Mouse (Mus musculus) right cerebral cortex, adult 2 months (tissue): ENCODE data around the gene Fam171a2.

ENCODE experiments used
- DNase-seq, 2 experiments: peaks; one replicate each; pipeline ENCODE4 v3.0.0; 2021 to 2022; ENCODE audit warnings: low spot score in 2 of 2

Fam171a2 gene

DNA sequence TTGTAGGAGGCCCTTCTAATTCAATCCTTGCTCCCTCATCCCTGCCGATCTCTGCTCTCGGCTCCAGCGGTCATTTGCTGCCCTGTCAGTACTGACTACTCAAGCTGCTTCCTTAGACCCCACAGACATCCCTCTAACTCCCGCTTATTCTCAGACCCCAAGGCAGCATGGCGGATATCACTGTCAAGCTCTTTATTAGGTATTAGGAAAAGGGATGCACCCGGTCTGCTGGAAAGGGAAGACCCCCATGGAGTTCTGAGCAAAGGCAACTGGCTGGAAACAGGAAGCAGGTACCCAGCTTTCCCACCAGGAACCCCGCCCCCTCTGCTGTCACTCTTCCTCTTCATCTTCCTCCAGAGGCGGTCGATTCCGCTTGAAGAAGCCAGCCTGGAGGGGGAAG, 5.6 kb upstream of the Fam171a2 start:
- no peak for DNase-seq

DNA sequence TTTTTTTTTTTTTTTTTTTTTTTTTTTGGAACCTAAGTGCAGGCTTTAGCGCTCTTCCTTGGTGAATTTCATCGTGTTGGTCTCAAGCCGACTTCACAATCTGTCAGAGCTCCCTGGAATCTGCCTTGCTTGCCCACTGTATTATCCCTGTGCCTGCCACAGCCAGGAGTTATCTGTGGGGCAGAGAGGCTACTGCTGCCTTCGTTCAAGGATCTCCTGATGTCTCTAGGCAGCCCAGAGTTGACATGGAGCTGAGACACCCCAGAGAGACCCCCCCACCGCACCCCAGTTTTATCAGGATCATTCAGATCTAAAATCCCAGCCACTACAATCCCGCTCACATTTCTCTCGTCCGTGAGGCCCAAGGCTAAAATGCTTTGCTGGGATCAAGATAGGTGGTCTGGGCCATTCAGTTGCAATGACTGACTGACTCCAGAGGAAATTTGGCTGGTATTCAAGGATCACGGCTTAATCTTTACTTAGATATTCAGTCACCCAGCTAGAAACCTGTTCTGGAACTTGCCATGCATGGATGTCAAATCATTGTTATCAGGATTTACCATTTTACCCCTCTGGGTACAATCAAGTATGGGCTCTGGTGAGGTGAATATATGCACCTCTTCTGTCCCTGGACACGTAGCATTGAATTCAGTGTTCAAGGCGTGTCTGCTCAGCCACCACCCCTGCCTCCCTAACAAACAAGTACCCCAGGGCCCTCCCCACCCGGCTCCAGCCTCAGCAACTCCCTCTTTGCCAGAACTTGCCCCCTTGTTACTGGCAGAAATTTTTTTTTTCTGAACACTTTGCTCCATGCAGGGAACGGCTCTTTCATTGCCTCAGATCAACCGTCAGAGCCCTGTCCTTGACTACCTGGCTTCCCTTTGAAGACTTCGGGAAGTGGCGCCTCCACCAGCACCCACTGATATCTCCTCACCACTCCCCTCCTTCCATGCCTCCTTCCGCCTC, 1.8 kb upstream of the Fam171a2 start:
- DNase-seq = peak in 1 of 2 experiments; percentile 36

- DNase-seq = peak; percentile 61 to 64
These were observed 845 bp upstream of the Fam171a2 start for GRCm38 (mm10) chr11:102448327-102448726.

DNA sequence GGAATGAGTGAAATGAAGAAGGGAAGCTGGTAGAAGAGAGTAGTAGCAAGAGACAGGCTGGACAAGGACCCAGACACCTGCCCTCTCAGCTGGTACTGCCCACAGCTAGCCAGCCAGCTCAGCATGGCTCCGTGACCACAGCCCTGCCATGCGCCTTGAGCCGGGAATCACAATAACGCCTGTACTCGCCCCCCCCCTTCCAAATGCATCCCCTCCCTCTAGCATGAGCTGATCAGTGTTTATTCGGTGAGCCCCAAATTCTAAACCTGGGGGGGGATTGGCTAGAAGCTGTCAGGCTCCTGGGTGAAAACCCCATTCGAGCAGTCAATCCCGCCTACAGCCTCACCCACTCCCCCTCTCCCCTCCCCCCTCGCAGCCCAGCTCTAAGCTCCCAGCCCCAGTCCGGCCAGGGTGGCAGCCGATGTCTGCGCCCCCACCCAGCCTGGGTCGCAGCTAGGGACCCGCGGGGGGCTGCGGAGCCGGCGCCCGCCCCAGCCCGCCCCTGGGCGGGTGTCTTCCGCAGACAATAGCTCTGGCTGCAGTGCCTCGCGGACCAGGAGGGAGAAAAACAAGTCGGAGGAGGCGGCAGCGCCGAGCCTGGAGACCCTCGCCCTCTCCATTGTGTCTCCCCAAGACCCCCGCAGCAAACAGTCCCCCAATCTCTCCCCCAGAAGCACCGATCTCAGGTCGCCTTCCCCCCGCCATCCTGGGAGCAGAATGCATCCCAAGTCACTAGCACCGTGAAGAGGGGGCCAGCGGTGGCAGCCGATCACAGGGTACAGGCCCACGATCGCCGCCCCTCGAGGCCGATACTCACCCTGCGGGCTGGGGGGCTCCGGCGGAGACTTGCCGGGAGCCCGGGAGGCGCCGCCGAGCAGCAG, 661 bp downstream of the Fam171a2 start:
- DNase-seq = peak in 1 of 2 experiments; percentile 40

DNA sequence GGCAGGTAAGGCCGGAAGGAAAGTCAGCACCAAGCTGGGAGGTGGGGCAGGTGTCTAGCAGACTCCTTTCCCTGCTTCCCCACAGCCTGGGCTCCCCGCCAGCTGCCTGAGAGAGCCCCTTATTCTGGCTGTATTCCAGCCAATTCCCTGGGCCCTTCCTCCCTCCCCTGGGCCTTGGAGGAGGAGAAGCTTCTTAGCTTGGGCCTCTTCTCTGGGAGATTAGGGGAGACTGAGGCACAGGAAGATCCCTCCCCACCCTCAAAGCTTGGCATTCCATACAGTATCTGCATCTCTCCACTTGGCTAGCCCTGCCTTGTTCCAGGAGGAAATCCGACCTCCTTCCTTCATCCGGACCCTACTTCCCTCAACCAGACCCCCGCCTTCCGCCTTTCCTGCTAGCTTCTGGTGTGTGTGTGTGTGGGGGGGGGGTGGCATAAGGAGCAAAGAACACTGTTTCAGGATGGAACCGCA, 1.6 kb downstream of the Fam171a2 start:
- DNase-seq = peak in 1 of 2 experiments; percentile 33

DNA sequence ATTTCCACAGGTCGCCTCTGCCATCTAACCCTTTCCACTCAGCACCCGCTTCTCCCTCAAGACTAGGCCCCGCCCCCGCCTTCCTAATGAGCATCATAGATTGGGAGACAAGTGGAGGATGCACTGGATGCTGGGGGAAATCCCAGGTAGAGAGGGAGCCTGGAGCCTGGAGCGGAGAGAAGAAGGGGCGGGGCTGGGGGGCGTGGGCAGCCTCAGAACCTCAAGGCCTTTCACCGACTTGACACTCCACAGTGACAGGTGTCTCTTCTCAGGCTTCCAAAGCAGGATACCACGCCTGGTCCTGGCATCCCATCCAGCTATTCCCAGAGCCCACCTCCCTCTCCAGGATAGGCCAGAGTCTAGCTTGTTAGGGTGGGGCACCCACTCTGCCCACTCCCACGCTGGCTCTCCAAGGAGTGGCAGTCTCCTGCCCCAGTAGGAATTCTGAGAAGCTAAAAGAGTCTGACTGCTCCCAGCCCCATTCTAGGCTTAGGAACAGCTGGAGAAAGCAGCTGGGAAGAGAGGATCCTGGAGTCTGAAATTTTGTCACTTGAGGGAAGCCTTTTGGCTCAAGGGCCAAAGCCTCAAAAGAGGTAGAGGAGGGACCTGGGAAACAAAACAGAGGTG, 2.1 kb downstream of the Fam171a2 start:
- DNase-seq = peak; percentile 40 to 56

- DNase-seq = no peak
These were observed 2.7 kb downstream of the Fam171a2 start for GRCm38 (mm10) chr11:102444781-102445180.

- no peak for DNase-seq
These were observed 3.2 kb downstream of the Fam171a2 start for GRCm38 (mm10) chr11:102444321-102444720.

GRCm38 (mm10) chr11:102443740-102444139, 3.7 kb downstream of the Fam171a2 start:
- DNase-seq = no peak

DNA sequence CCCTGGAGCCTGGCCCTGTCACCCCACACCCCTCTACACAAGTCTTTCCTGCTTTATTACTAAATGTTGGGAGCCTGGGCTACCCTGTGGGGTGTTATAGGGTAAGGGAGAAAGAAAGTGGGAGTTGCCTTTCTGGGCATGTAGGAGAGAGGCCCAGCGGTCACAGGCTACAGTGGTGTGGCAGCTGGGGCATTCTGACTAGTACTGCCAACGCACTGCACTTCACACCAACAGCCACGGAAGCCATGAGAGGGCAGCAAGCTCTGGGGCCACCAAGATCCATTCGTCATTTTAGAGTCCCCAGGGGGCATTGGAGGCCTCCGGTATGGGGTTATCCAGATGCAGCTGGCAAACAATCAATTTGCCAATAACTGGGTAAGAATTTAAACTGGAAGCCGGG, 5.4 kb downstream of the Fam171a2 start:
- no peak for DNase-seq

DNA sequence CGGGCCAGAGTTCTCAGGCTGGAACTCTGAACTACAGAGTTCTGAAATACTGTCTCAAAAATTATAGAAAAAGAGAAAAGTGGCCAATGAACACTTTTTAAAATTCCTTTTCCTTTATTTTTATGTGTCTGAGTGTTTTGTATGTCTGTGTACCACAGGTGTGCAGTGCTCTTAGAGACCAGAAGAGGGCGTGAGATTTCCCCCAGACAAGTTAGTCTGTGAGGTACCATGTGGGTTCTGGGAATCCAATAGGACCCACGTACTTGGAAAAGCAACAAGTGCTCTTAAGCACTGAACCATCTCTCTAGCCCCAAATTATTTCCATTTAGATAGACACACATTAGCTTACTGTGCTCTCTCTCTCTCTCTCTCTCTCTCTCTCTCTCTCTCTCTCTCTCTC, 6.0 kb downstream of the Fam171a2 start:
- no peak for DNase-seq

- no peak for DNase-seq
These were observed 7.2 kb downstream of the Fam171a2 start for GRCm38 (mm10) chr11:102440255-102440654.

DNA sequence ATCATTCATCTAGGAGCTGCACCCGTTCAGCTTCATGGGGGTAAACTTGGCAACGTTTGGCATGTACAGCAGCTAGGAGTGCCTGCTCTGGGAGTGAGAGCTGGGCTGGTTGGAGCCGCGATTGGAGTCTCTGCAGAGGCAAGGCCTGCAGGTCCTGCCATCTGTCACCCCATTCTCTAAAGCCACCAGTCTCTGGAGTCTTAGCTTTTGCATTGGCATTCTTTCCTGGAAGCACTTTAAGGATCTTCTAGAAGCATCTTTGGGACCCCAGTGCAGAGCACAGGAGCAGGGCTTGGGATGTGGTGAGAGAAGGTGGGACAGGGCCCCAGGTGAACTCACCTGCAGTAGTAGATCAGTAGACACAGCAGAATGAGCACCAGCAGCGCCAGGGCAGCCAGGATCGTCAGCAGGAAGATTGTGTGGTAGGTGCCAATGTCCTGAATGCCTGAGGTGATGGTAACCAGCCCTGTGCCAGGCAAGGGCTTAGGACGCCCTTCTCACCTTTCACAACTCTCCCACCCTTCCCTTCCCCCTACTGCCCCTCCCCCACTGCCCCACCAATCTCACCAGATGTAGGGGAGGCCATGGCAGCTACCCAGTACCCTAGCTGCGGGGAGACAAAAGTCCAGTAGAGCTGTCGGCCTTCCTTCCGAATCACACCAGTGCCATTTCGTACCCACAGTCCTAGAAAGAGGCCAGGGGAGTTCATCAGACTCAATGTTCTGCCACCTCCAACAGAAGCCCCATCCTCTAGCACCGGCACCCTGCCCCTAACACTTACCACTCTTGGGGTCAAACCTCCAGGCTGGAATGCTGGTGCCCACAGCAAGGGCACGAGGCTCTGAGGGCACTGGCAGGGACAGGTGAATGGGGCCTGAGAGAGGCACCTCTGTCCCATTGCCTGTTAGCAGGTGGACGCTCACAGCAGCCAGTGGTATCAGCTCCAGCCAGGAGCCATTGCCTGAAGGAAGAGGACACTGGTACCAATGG, 8.1 kb downstream of the Fam171a2 start:
- no peak for DNase-seq

DNA sequence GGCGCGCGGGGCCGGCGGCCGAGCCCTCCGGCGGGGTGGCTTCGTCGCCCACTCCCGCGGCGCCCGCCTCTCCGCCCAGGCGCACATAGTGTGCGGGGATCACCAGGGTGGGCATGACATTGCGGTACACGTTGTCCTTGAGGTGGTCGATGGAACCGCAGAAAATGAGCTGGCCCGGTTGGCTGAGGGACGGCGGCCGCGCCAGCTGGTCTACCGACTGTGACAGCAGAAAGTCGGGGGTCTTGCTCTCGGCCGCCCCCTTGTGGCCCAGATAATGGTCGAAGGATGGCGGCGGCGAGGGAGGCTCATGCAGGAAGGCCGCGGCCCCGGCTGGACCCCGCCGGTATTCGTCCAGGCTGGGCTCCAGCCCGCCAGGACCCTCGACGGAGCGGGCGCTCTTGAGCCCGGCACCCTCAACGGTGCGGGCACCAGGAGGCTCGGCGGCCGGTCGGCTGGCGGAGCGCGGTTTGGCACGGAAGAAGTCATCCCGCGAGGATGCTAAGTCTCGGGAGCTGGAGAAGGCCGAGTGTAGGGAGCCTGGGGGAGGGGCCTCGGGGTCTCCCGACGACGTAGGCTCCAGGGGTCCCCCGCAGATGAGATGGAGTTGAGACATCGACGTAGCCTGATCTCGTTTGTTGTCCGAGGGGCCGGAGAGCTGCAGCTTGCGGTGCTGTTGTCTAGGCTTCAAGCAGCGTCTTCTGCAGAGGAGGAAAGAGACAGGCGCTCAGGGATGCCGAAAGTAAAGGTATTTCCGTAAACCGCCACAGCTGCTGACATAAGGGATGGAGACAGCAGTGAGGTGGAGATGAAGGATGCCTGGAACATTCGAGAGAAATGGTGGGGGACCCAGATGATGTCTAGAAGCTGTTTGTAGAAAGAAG, 9.0 kb downstream of the Fam171a2 start:
- DNase-seq = peak; percentile 83 to 84

DNA sequence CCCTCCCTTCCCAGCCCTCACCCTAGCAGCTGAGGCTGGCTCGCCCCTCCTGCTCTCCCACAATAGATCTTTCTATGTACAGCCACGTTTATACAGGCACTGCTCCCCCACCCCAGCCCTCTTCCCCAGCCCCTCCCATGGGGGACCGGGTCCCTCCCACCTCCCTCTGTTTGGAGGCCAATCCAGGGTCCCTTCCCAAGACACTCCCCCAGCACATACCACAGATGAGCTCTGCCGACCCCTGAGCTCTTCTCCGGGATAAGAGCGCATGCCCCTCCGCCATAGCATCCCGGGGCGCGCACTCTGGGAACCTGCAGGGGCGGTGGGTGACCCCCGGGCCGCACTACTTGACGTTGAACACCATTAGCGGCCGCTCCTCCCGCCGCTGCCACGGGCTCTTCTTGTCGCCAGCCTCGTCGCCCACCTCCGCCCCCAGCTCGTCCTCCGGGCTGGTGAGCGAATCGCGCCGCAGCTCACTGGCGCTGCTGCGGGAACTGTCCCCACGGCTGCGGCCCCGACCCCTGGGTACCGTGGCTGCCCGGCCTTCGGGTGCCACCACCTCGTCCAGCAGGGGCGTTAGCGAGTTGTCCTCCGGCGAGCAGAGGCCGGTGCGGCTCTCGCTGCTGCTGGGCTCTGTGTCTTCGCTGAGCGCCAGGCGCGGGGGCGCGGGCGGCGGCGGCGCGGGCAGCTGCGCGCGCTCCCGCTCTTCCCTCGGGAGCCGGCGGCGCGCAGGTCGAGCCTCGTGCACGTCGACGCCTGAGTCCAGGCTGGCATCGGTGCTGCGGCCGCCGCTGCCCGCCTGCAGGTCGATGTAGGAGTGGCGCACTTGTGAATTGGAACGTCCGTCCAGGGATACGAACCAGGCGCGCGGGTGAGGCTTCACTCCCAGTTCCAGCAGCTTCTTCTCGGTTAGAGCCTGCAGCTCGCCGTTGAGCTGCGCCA, 10.1 kb downstream of the Fam171a2 start:
- DNase-seq = peak; percentile 66 to 76

- peak in 1 of 2 experiments; percentile 29 for DNase-seq
These were observed 11.1 kb downstream of the Fam171a2 start for GRCm38 (mm10) chr11:102436471-102436790.

GRCm38 (mm10) chr11:102435754-102436470, 11.6 kb downstream of the Fam171a2 start:
- DNase-seq = peak in 1 of 2 experiments; percentile 21
